Mouse (Mus musculus): ENCODE results near the gene Asna1.

Asna1 gene

GRCm38 (mm10) chr8:84974543-84975142 lies 50.4 kb downstream of the Asna1 start:
- DNase-seq (ENCODE audit: low spot score): no peak

- peak; percentile 82 for DNase-seq (ENCODE audit: low spot score)
These were observed 51.1 kb downstream of the Asna1 start for GRCm38 (mm10) chr8:84973803-84974542.

- no peak for DNase-seq (ENCODE audit: low spot score)
These were observed 52.0 kb downstream of the Asna1 start for GRCm38 (mm10) chr8:84973079-84973478.

GRCm38 (mm10) chr8:84970913-84971312 lies 54.2 kb downstream of the Asna1 start:
- DNase-seq (ENCODE audit: low spot score): no peak

GRCm38 (mm10) chr8:84970135-84970790 lies 54.8 kb downstream of the Asna1 start:
- no peak for DNase-seq (ENCODE audit: low spot score)

- DNase-seq (ENCODE audit: low spot score): peak; percentile 81
These were observed 55.6 kb downstream of the Asna1 start, which contains the start of the genes Gm49661, Prdx2 and Rnaseh2a for GRCm38 (mm10) chr8:84969241-84970134. Gene Gm49661 (minus strand): TSS chr8:84969433. Gene Prdx2 (plus strand): TSS chr8:84969587. Gene Rnaseh2a (minus strand): TSS chr8:84969767.

- DNase-seq (ENCODE audit: low spot score): no peak
These were observed 56.4 kb downstream of the Asna1 start for GRCm38 (mm10) chr8:84968650-84969049.

Data from retina, embryonic 14.5 days (tissue).